Mouse (Mus musculus): ENCODE data around the gene Ripor3. TPM values are rescaled to one million over a fixed set of nuclear protein-coding genes. Genes with fewer than 3 reads are reported as not detected.
A peak's percentile ranks its signal among the peaks of the same experiment; 100 is the strongest.

Gene Ripor3
- total RNA-seq, 2 experiments from 2014 or later: 5.2 to 5.4 TPM

GRCm38 (mm10) chr2:167989310-167989709 lies 21.1 kb downstream of the Ripor3 start:
- DNase-seq (ENCODE audit: low spot score in 2 of 2): no peak

GRCm38 (mm10) chr2:167987640-167988039 lies 22.8 kb downstream of the Ripor3 start:
- DNase-seq (ENCODE audit: low spot score in 2 of 2): no peak

DNA sequence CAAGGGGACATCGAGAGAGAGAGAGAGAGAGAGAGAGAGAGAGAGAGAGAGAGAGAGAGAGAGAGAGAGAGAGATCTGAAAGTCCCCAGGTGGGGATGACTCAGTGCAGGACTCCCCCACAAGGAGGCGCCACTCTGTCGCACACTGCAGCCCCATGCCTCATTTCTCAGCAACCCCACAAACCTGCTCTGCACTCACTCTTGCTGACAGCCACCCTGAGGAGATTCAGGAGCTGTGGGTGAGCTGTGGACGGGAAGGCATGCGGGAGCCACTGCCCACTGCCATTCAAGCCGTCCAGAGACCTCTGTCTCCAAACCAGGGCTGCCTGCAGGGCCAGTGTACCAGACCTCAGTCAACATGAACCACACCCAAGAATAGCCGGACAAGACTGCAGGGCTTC lies 23.7 kb downstream of the Ripor3 start:
- no peak for DNase-seq (ENCODE audit: low spot score in 2 of 2)

- no peak for DNase-seq (ENCODE audit: low spot score in 2 of 2)
Measured at GRCm38 (mm10) chr2:167984946-167985345, 25.5 kb downstream of the Ripor3 start.

DNA sequence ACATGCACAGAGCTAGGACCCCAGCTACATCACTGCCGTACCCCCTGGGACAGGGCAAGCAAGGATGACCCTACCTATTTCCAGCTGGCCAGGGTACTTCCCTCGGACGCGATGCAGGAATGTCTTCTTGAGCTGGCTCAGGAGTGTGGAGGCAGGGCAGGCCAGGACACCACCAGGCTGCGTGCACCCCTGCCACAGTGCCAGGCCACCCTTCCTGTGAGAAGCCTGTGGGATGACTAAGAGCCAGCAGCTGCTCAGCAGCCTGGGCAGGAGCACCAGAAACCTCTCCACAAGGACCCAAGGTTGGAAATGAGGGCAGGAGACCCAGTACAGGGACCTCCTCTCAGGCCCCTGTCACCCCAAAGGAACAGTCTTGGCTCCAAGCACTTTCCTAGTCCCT lies 26.0 kb downstream of the Ripor3 start:
- no peak for DNase-seq (ENCODE audit: low spot score in 2 of 2)

DNA sequence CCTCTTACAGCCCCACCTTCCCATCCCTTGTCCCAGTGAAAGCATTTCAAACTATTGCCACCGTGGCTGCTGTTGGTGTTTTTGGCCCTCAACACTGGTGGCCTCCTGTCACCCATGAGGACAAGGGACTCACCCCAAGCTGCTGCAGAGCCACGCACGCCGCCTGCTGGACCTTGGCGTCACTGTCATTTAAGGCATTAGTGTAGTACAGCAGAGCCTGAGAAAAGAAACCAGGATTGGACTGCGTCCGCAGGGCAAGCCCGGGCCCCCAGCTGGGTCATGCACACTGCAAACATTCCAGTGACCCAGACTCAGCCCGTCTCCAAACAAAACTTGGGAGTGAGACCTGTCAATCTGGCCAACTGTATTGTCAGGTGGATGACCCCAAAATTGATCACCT lies 27.8 kb downstream of the Ripor3 start:
- no peak for DNase-seq (ENCODE audit: low spot score in 2 of 2)

GRCm38 (mm10) chr2:167980391-167980790 lies 30.0 kb downstream of the Ripor3 start:
- DNase-seq (ENCODE audit: low spot score in 2 of 2): no peak

- no peak for DNase-seq (ENCODE audit: low spot score in 2 of 2)
Measured at GRCm38 (mm10) chr2:167978271-167978670, 32.1 kb downstream of the Ripor3 start.

- no peak for DNase-seq (ENCODE audit: low spot score in 2 of 2)
Measured at GRCm38 (mm10) chr2:167975746-167976145, 34.7 kb downstream of the Ripor3 start.

DNA sequence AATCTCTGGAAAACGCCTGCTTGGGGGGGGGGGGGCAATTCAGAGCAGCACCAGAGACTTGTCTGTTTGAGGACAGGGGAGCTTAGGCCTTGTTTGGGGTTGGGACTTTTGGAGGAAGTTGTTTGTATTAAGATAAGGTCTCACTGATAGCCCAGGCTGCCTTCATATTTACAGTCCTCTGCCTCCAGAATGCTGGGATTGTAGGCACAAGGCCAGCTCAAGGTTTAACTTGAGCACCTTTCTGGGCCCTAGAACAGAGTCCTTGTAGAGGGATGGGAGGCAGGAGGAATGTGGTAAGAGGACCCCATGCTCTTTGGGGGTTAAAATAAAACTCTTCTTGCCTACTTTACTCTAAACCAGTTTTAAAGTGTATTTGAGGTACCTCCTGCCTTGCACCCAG lies 37.6 kb downstream of the Ripor3 start:
- no peak for DNase-seq (ENCODE audit: low spot score in 2 of 2)

DNA sequence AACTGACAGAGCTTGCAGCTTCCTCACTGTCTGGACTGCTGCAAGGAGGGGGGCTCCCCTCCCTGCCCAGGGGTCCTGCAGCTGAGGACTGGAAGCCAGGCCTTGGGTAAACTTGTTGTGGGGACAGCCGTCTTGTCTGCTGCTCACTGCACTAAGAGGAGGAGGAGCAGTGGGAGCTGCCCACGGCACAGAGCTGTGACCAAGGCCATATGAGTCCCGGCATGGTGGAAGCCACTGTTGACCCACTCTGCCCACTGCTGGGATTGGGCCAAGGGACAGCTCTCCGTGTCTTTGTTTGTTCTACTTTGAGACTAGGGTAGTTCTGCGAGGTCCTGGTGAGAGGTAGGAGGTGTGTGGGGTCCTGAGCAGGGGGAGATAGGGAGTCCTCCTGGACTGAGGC lies 38.3 kb downstream of the Ripor3 start:
- DNase-seq (ENCODE audit: low spot score in 2 of 2): no peak

DNA sequence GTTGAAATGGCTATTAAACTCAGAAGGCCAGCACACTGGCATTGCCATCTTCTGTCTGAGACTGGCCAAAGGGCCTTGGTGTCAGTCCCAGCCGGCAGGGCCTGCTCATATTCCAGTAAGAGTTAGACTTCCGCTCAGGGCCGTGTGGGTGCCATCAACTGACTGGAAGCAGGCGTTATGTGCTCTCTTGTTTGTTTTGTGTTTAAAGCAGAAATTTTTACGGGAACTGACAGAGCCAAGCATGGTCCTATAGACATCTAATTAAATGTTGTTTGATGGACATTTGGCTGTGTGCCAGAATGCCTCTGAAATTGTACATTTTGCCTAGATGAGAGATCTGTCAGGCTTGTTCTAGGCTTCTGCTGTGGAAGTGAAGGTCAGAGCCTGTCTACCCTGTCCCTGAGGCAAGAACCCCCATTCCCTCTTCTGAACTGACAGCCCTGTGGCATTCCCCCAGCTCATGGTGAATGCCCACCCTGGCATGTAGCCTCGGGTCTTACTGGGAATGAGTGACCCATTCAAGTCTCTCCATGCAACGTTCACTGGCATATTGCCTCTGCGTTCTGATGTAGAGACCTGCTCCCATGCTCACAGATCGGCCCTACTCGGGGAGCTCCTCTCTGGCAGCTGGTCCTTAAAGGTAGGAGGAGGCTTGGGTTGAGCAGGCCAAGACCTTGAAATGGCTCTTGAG lies 40.4 kb downstream of the Ripor3 start:
- no peak for DNase-seq (ENCODE audit: low spot score in 2 of 2)

- DNase-seq (ENCODE audit: low spot score in 2 of 2): no peak
Measured at GRCm38 (mm10) chr2:167968504-167968903, 41.9 kb downstream of the Ripor3 start.

DNA sequence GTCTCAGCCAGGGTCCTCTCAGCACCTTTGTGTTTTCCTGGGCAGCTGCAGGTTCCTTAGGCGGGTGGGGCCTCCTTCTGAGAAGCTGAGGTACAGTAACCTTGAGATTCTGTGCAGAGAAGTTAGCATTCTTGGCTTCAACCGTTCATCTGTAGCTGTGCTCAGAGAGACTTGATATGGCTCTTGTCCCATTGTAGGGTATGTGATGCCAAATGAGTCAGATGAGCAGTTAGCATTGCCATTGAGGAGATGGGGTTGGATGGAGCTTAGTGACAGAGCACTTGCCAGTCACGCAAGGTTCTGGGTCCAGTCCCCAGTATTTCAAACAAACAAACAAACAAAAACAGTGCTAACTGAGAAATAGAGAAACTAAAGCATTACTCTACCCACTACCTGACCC lies 44.5 kb downstream of the Ripor3 start:
- DNase-seq (ENCODE audit: low spot score in 2 of 2): no peak

DNA sequence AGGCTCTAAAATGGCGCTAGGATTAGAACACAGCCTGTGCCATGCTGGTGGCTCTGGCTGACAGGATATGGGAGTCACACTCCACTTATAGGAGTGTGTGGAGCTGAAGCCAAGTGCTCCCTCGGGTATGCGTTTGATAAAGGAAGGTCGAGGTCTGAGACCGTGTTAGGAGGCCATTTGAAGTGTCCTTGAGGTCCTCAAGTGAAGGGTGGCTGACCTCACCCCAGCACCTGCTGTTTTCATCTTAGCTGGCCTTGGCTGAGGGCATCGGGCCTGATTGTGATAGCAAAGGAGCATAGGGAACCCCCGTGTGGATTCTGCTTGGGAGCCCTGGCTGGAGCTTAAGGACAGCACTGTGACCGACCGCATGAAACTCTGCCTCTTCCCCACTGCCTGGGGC lies 46.1 kb downstream of the Ripor3 start:
- DNase-seq (ENCODE audit: low spot score in 2 of 2): no peak

DNA sequence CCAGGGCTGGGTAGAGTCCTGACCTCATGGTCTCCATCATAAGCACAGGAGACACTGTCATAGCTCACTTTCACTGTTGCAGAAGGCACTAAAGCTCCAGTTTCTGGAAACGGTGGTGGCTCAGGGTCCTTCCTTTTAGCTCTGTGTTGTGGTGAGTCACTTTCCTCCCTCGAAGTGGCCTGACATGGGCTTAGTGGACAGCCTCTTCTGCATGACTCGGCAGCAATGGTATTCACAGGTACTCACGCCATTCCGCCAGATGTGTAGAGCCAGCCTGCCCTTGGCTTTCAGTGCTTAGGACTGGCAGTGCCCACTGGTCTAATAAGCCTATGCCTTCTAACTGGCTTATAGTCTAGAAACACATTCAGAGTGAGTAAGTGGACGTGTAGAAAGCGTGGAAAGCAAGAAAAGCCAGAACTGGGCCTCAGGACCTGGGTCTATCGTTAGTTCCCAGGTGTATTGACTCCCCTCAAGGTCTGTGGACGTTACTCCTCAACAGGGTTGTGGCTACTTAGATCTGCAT lies 46.6 kb downstream of the Ripor3 start:
- DNase-seq (ENCODE audit: low spot score in 2 of 2): no peak

DNA sequence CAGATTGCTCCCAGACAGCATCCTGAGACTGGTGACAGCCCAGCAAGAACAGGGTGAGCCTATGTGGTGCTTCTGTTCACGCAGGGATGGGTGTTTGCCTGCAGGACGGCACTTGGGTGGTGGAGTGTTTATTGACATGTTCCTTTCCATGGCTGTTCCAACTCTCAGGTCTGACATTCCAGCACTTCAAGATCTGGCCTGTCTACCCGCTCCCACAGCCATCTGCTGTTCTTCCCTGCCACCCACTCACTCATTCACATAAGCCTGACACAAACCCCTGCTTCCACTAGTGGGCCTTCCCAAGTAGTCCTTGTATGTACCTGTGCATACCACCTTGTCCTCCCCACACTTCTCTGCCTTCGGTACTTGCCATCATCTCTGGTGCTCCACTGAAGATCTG lies 47.2 kb downstream of the Ripor3 start:
- no peak for DNase-seq (ENCODE audit: low spot score in 2 of 2)

- DNase-seq (ENCODE audit: low spot score in 2 of 2): no peak
Measured at GRCm38 (mm10) chr2:167962347-167962746, 48.1 kb downstream of the Ripor3 start.

DNA sequence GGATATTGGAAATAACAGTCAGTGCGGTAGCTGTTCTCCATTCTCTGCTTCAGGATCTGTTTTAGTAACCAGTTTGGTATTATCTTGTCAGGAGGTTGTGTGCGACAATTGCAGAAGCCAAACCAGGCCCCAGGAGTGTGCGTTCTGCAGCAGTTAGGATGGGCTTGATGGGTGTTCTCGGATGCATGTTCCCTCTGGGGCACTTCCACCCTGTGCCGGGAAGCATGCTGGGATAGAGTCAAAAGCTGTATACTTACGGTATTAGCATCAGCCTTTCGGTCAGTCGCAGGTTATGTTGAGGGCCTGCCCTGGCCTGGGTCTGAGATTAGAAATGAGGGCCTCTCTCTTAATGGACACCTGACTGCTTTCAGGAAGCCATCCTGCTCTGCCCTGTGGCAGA lies 49.8 kb downstream of the Ripor3 start:
- no peak for DNase-seq (ENCODE audit: low spot score in 2 of 2)

DNA sequence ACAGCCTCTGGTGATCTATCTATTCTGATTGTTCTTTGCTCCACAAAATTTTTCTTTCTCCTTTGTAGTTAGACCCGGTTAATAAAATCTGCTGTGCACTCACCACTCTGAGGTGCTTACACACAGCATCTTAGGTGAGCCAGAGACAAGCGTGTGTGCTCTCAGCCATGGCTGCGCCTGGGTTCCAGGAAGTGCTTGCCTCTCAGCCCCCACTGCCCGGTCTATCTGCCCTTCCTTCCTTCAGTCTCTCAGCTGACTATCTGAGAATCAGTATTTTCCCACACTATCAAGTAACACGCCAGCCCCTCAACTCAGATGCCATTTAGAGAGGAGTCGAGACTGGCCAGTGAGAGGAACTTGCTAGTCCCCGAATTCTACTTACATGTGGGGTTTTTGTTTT lies 50.4 kb downstream of the Ripor3 start:
- no peak for DNase-seq (ENCODE audit: low spot score in 2 of 2)

DNA sequence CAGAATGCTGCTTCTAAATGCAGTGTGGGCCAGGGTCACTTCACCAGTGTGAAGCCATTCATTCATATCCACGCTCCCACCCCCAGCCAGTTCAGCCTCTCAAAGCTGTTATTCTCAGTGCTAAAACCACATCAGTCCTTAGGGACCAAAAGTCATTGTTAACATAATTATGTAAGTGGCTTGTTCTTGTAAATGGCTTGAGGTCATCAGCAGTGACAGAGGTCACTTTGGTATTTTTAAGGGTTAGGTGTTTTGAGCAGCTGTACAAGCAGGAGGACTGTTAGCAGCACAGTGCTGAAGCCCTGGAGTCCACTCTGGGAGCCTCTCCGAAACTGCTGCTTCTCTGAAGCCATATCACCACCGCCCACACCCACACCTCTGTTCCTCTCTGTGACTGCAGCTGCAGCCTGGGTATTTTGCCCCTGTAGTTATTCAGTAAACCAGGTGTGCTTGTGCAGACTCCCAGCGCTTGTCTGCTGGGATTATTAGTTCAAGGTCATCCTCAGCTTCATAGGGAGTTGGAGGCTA lies 51.0 kb downstream of the Ripor3 start:
- DNase-seq (ENCODE audit: low spot score in 2 of 2): no peak

- peak; percentile 36 to 76 for DNase-seq (ENCODE audit: low spot score in 2 of 2)
Measured at GRCm38 (mm10) chr2:167958843-167959242, 51.6 kb downstream of the Ripor3 start.

Measured in adrenal gland, postnatal 4 days (tissue).